ENCODE assay signal across 20 mouse cellular contexts in genomic region chr10:121425079-121425478, GRCm38 (mm10). TPM values are rescaled to one million over a fixed set of nuclear protein-coding genes. Genes with fewer than 3 reads are reported as not detected.
DNase-seq lines count a peak whose midpoint lies in the region; ATAC-seq lines count a peak whose summit lies in the region.
"Had no signal": no experiment of that assay in that cellular context is flagged by ENCODE, and none has a peak within 500 bp of the region (broad histone marks: within the 10 kb centered on the region; RNA-seq: fewer than 3 reads in every experiment).

No protein-coding gene starts in this region.

- ATAC-seq in heart, embryonic 15.5 days (replicated peaks; ENCODE audit: insufficient number of reproducible peaks, insufficient read depth, low FRiP score, low read depth) = no peak
- ATAC-seq in embryonic facial prominence, embryonic 15.5 days (ENCODE audit: insufficient number of reproducible peaks, low FRiP score, low TSS enrichment, low read depth) = no peak
- ATAC-seq in megakaryocyte, adult 5-6 weeks (ENCODE audit: poor library complexity, severe bottlenecking) = no peak
- ATAC-seq: CD4-positive, CD25-positive, alpha-beta regulatory T cell, adult 4 months; liver, embryonic 12.5 days had no signal

- 69% methylated on average over 5 of the region's 5 CpGs for WGBS in heart, embryonic 15.5 days
- WGBS in embryonic facial prominence, embryonic 15.5 days = 84% methylated on average over 5 of the region's 5 CpGs
- WGBS in limb, embryonic 10.5 days = 84% methylated on average over 5 of the region's 5 CpGs

- no peaks in the 10 kb centered on the region for H3K9me3 ChIP-seq in heart, embryonic 15.5 days (replicated peaks)
- no peaks in the 10 kb centered on the region for H3K9me3 ChIP-seq in embryonic facial prominence, embryonic 15.5 days (replicated peaks)
- no peaks in the 10 kb centered on the region for H3K9me3 ChIP-seq in limb, embryonic 10.5 days (replicated peaks)
- H3K9me3 ChIP-seq: G1E; liver, embryonic 12.5 days; neural tube, embryonic 15.5 days had no signal

- no peak overlapping the region for H3K4me2 ChIP-seq in heart, embryonic 15.5 days
- H3K4me2 ChIP-seq in embryonic facial prominence, embryonic 15.5 days (replicated peaks) = no peak overlapping the region
- H3K4me2 ChIP-seq: liver, embryonic 12.5 days; lung, embryonic 14.5 days; neural tube, embryonic 15.5 days had no signal

- H3K4me3 ChIP-seq in heart, embryonic 15.5 days = no peak overlapping the region
- no peak overlapping the region for H3K4me3 ChIP-seq in embryonic facial prominence, embryonic 15.5 days (replicated peaks)
- H3K4me3 ChIP-seq in limb, embryonic 10.5 days = no peak overlapping the region
- H3K4me3 ChIP-seq: liver, embryonic 12.5 days; myocyte; neural tube, embryonic 15.5 days had no signal

- H3K27ac ChIP-seq in heart, embryonic 15.5 days = peak overlapping the region; percentile 64
- H3K27ac ChIP-seq in embryonic facial prominence, embryonic 15.5 days (replicated peaks) = 0 out of 2 replicates have a peak overlapping the region, but pooled peaks have one; percentile 28
- H3K27ac ChIP-seq in limb, embryonic 10.5 days = peak overlapping the region; percentile 67
- H3K27ac ChIP-seq: liver, embryonic 12.5 days; macrophage had no signal

- H3K9ac ChIP-seq in heart, embryonic 15.5 days = no peak overlapping the region
- H3K9ac ChIP-seq in embryonic facial prominence, embryonic 15.5 days = no peak overlapping the region
- H3K9ac ChIP-seq: liver, embryonic 12.5 days; lung, embryonic 14.5 days; neural tube, embryonic 15.5 days had no signal

- H3K27me3 ChIP-seq in heart, embryonic 15.5 days = no peaks in the 10 kb centered on the region
- no peaks in the 10 kb centered on the region for H3K27me3 ChIP-seq in embryonic facial prominence, embryonic 15.5 days
- no peaks in the 10 kb centered on the region for H3K27me3 ChIP-seq in limb, embryonic 10.5 days (ENCODE audit: low read depth, poor library complexity, severe bottlenecking)
- H3K27me3 ChIP-seq: liver, embryonic 12.5 days; neural tube, embryonic 15.5 days had no signal

- peaks cover 96% of the 10 kb centered on the region for H3K4me1 ChIP-seq in heart, embryonic 15.5 days (replicated peaks)
- peaks cover 58% of the 10 kb centered on the region for H3K4me1 ChIP-seq in embryonic facial prominence, embryonic 15.5 days
- H3K4me1 ChIP-seq in limb, embryonic 10.5 days = peaks cover 82% of the 10 kb centered on the region

- no peaks in the 10 kb centered on the region for H3K36me3 ChIP-seq in heart, embryonic 15.5 days
- H3K36me3 ChIP-seq in embryonic facial prominence, embryonic 15.5 days = no peaks in the 10 kb centered on the region
- peaks cover 5% of the 10 kb centered on the region; the same call in 1 of the 2 replicates for H3K36me3 ChIP-seq in limb, embryonic 10.5 days
- H3K36me3 ChIP-seq: G1E; neural tube, embryonic 15.5 days had no signal

- no peak for DNase-seq in heart, adult 8-10 months (ENCODE audit: low spot score)
- DNase-seq in limb, embryonic 10.5 days (ENCODE audit: low spot score) = no peak
- peak; percentile 47 to 59 for DNase-seq in thymus, postnatal 10 days (ENCODE audit: low spot score in 2 of 2)
- no peak for DNase-seq in left cerebral cortex, adult 11 months (ENCODE audit: low spot score)
- no peak for DNase-seq in adrenal gland, postnatal 10 days
- DNase-seq: adrenal gland, adult 2 months; cerebellum, adult 18-20 months; heart, postnatal 36 days; lung, embryonic 14.5 days; midbrain, embryonic 14.5 days; right cerebral cortex, postnatal 4 days had no signal

RNA-seq across cellular contexts. Expression of gene Rassf3, which starts 51.1 kb away (rescaled TPM):
- polyA plus RNA-seq in heart, embryonic 15.5 days (2015; fragmentation: Nextera tagmentation; extraction: Ambion mirVana) = 20.9 and 22.2 TPM in 2 replicates
- 100 to 1,000 TPM; 131 to 151 (median 141) TPM for total RNA-seq in heart, adult 8-10 months (2022)
- polyA plus RNA-seq in embryonic facial prominence, embryonic 15.5 days (2015; fragmentation: Nextera tagmentation; extraction: Ambion mirVana) = 20.3 and 21.0 TPM in 2 replicates
- polyA plus RNA-seq in limb, embryonic 10.5 days (2016; fragmentation: Nextera tagmentation; extraction: Ambion mirVana) = 18.0 and 21.1 TPM in 2 replicates
- 65.7 and 65.8 TPM in 2 replicates for total RNA-seq in megakaryocyte, adult 5-6 weeks (2015)
- total RNA-seq in megakaryocyte, adult 5-6 weeks (2017) = 56.4 and 56.8 TPM in 2 replicates
- total RNA-seq in adrenal gland, postnatal 10 days (2021) = 10 to 100 TPM; 47.9 to 49.1 TPM

Comparison
In these comparisons a context has a peak if more than half of its experiments do, and no peak if none do; other contexts are left out.
1. DNase-seq: peak in thymus, postnatal 10 days (2 of 2); none in heart, adult 8-10 months (single experiment), limb, embryonic 10.5 days (single experiment), left cerebral cortex, adult 11 months (single experiment) and adrenal gland, postnatal 10 days (single experiment).
2. Peak in every context shown above with its lines, with median percentiles within 50 percentile points of each other: H3K27ac ChIP-seq.